Mouse (Mus musculus) small intestine, adult 2 months (tissue): ENCODE measurements around the gene Cog3.

Experiments
- CTCF ChIP-seq: fragments of 200-500 bp; IDR thresholded peaks from 2 replicates; pipeline ENCODE4 v1.5.1; 2012; ENCODE audit warnings: low read depth, mild to moderate bottlenecking, control low read depth, inconsistent platforms, low read length, moderate library complexity, mixed read lengths; ENCODE audit not compliant: insufficient replicate concordance, insufficient read length; ENCODE audit errors: extremely low read depth
- POLR2A ChIP-seq: fragments of 200-500 bp; IDR thresholded peaks from 2 replicates; pipeline ENCODE4 v1.6.1; 2012; ENCODE audit warnings: low read depth, mild to moderate bottlenecking, control low read depth, inconsistent platforms, low read length, moderate library complexity

DNA sequence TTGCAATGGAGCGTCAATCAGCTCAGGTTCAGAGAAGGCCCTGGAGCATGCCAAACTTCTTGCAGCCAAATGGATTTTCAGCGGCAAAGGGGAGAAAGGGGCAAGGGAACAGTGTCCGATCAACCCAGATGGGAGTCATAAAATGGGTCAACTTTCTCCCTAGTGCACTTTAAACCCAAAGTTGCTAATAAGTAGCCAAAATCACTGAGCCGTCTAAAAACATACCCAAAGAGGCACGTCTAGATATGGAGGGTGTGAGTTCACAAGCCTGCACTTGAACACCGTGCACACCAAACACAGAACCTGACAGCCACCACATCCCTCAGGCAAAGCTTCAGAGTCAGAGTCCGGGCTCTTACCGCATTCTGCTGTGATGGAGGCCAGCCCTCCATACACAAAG, 22.3 kb upstream of the Cog3 start:
- TF ChIP-seq CTCF (no peak), POLR2A (no peak)
